Mouse (Mus musculus) megakaryocyte, embryonic 14.5 days (primary cell): ENCODE results near the gene Gm49405.

ENCODE experiments used
- FLI1 ChIP-seq: IDR thresholded peaks from 2 replicates; pipeline ENCODE4 v1.6.1; 2012; ENCODE audit warnings: low read length, inconsistent platforms, mixed read lengths
- GATA1 ChIP-seq: IDR thresholded peaks from 3 replicates; pipeline ENCODE4 v1.6.1; 2012; ENCODE audit warnings: mixed read lengths, low read length, inconsistent platforms, borderline replicate concordance

GRCm38 (mm10) chr19:4001752-4002151 lies 1.3 kb downstream of the Gm49405 start:
- TF ChIP-seq GATA1 (no peak), FLI1 (no peak)
